In the genomic region with DNA sequence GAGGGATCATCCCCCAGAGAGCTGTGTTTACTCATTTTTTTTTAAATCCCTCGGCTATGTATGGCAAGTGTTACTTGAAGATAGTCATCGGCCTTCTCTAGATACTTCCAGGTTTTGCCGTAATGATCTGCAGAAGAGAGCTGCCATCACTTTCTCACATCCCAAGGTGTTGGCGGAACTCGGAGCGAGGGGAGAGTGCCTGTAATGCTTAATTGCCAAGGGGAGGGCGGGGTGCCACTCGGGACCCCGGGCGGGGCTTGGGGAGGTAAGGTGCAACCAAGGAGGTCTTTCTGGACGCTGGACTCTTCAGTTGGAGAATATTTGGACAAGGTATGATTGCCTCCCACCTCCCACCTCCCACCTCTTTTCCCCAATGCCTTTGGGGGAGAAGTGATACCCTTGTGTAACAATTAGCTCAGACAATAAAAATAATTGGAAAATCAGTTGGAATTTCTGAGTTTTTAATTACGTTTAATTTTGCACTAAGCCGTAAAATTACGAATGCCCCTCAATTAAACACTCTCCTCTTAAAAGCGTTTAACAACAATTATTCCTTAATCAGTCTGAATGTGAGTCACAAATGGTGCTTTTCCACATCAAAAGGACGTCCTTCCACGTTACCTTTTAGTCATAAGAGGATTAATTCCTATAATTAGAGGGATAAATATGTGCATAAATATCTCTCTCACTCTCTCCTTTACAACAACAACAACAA, we compare ENCODE assay signal across 7 mouse cellular contexts. TPM values are rescaled to one million over a fixed set of nuclear protein-coding genes. Genes with fewer than 3 reads are reported as not detected.
DNase-seq lines count a peak whose midpoint lies in the region; ATAC-seq and TF ChIP-seq lines count a peak whose summit lies in the region.

No protein-coding gene starts in this region.

- H3K27me3 ChIP-seq in liver, adult 2 months (ENCODE audit: control insufficient read depth, insufficient read depth, low read length) = peaks cover 8% of the 10 kb centered on the region; the same call in 1 of the 2 replicates
- peaks cover 41% of the 10 kb centered on the region for H3K27me3 ChIP-seq in forebrain, embryonic 12.5 days
- peaks cover 62% of the 10 kb centered on the region for H3K27me3 ChIP-seq in intestine, postnatal 0 days (replicated peaks; ENCODE audit: control insufficient read depth, insufficient read depth, low read length)

- TF ChIP-seq CTCF in liver, adult 2 months (IDR thresholded peaks at IDR 0.05; ENCODE audit: low read depth, low read length) = no peak
- no peak for TF ChIP-seq CTCF in intestine, postnatal 0 days (IDR thresholded peaks at IDR 0.05; ENCODE audit: low read depth)
- TF ChIP-seq CTCF in olfactory bulb, adult 2 months (IDR thresholded peaks at IDR 0.05; ENCODE audit: insufficient read depth, low read depth, low read length) = no peak

- 0 out of 2 replicates have a peak, but pooled peaks have one; percentile 5 for ATAC-seq in forebrain, embryonic 12.5 days (ENCODE audit: low FRiP score)
- no peak for ATAC-seq in intestine, postnatal 0 days
- no peak for ATAC-seq in erythroid progenitor cell, adult 5-6 weeks (replicated peaks; ENCODE audit: low FRiP score, poor library complexity, severe bottlenecking)

- H3K4me1 ChIP-seq in liver, adult 2 months (ENCODE audit: control insufficient read depth, insufficient read depth, low read length) = peaks cover 2% of the 10 kb centered on the region; the same call in 1 of the 2 replicates
- peaks cover 39% of the 10 kb centered on the region for H3K4me1 ChIP-seq in forebrain, embryonic 12.5 days
- no peaks in the 10 kb centered on the region; the same call in 1 of the 2 replicates for H3K4me1 ChIP-seq in intestine, postnatal 0 days (replicated peaks; ENCODE audit: control insufficient read depth, insufficient read depth, low read length)
- H3K4me1 ChIP-seq in olfactory bulb, adult 2 months (ENCODE audit: control insufficient read depth, insufficient read depth, low read length) = peaks cover 3% of the 10 kb centered on the region; the same call in 1 of the 2 replicates

- H3K36me3 ChIP-seq in liver, adult 2 months (ENCODE audit: control insufficient read depth, insufficient read depth, low read length) = no peaks in the 10 kb centered on the region
- no peaks in the 10 kb centered on the region for H3K36me3 ChIP-seq in forebrain, embryonic 12.5 days (replicated peaks)
- no peaks in the 10 kb centered on the region for H3K36me3 ChIP-seq in intestine, postnatal 0 days (ENCODE audit: control insufficient read depth, insufficient read depth)

- 30% methylated on average over 17 of the region's 17 CpGs for WGBS in liver, adult 2 months
- WGBS in forebrain, embryonic 12.5 days = 2% methylated on average over 17 of the region's 17 CpGs
- WGBS in intestine, postnatal 0 days = 24% methylated on average over 17 of the region's 17 CpGs
- 13% methylated on average over 17 of the region's 17 CpGs for WGBS in olfactory bulb, adult 2 months

- no peak for TF ChIP-seq POLR2A in liver, adult 2 months (IDR thresholded peaks at IDR 0.05; ENCODE audit: extremely low read depth, insufficient read depth, low read length)
- TF ChIP-seq POLR2A in olfactory bulb, adult 2 months (IDR thresholded peaks at IDR 0.05; ENCODE audit: insufficient read depth, low read depth, low read length) = no peak

- H3K4me2 ChIP-seq in forebrain, embryonic 12.5 days = peak overlapping the region; percentile 69
- H3K4me2 ChIP-seq in intestine, postnatal 0 days (replicated peaks; ENCODE audit: low read depth) = peak overlapping the region; percentile 78

- no peak overlapping the region for H3K4me3 ChIP-seq in liver, adult 2 months (ENCODE audit: insufficient read depth, low read depth, low read length)
- H3K4me3 ChIP-seq in forebrain, embryonic 12.5 days (replicated peaks) = peak overlapping the region; percentile 39; the same call in 1 of the 2 replicates
- H3K4me3 ChIP-seq in intestine, postnatal 0 days (ENCODE audit: low read depth, low read length) = peak overlapping the region; percentile 52
- peak overlapping the region; percentile 54 for H3K4me3 ChIP-seq in olfactory bulb, adult 2 months (ENCODE audit: insufficient read depth, low read depth, low read length)

- H3K9me3 ChIP-seq in forebrain, embryonic 12.5 days = no peaks in the 10 kb centered on the region
- H3K9me3 ChIP-seq in intestine, postnatal 0 days (ENCODE audit: control insufficient read depth) = no peaks in the 10 kb centered on the region

- 0 out of 2 replicates have a peak overlapping the region, but pooled peaks have one; percentile 11 for H3K9ac ChIP-seq in liver, adult 2 months (ENCODE audit: low read depth, low read length)
- H3K9ac ChIP-seq in forebrain, embryonic 12.5 days = peak overlapping the region; percentile 46
- H3K9ac ChIP-seq in intestine, postnatal 0 days (ENCODE audit: low read depth, low read length) = 0 out of 2 replicates have a peak overlapping the region, but pooled peaks have one; percentile 22

- no peak overlapping the region for H3K27ac ChIP-seq in liver, adult 2 months (replicated peaks; ENCODE audit: insufficient read depth, low read depth, low read length)
- H3K27ac ChIP-seq in forebrain, embryonic 12.5 days = peak overlapping the region; percentile 37; the same call in 1 of the 2 replicates
- H3K27ac ChIP-seq in intestine, postnatal 0 days (ENCODE audit: low read depth, low read length) = no peak overlapping the region
- peak overlapping the region; percentile 99 for H3K27ac ChIP-seq in olfactory bulb, adult 2 months (ENCODE audit: insufficient read depth, low read depth, low read length)

- DNase-seq in liver, adult 2 months (ENCODE audit: extremely low read depth, low read depth, low spot score) = no peak
- DNase-seq in liver = no peak
- no peak for DNase-seq in frontal cortex, postnatal 36 days (ENCODE audit: low spot score in 2 of 2)

- no peaks in the 10 kb centered on the region for H3K79me2 ChIP-seq in liver, adult 2 months (ENCODE audit: control insufficient read depth, insufficient read depth, low read length)

RNA-seq across cellular contexts. Expression of a gene that starts 9.2 kb away (rescaled TPM):
- 4.4 and 4.5 TPM in 2 replicates for total RNA-seq in liver, adult 2 months (2014; rRNA removed)
- 2.2 and 2.4 TPM in 2 replicates for polyA plus RNA-seq in liver, adult 2 months (2012; rRNA removed)
- polyA plus RNA-seq in forebrain, embryonic 12.5 days (2016; fragmentation: Nextera tagmentation; extraction: Ambion mirVana) = 104 and 111 TPM in 2 replicates
- polyA plus RNA-seq in intestine, postnatal 0 days (2015; fragmentation: Nextera tagmentation; extraction: Ambion mirVana) = 13.1 and 14.0 TPM in 2 replicates
- 180 and 356 TPM in 2 replicates for polyA plus RNA-seq in olfactory bulb, adult 2 months (2012; ENCODE audit: insufficient read depth, insufficient read length, low replicate concordance, missing spikeins)
- total RNA-seq in erythroid progenitor cell, adult 5-6 weeks (2015; ENCODE audit: low replicate concordance) = not detected in 2 replicates
- not detected in 2 replicates for total RNA-seq in erythroid progenitor cell, adult 5-6 weeks (2017; ENCODE audit: low replicate concordance)

Comparison
In these comparisons a context has a peak if more than half of its experiments do, and no peak if none do; other contexts are left out.
1. H3K27ac ChIP-seq: peak in forebrain, embryonic 12.5 days (single experiment) and olfactory bulb, adult 2 months (single experiment); none in liver, adult 2 months (single experiment) and intestine, postnatal 0 days (single experiment).
2. Peak in every context shown above with its lines, with median percentiles within 50 percentile points of each other: H3K9ac ChIP-seq.